Mouse (Mus musculus): Measurements from ENCODE around the gene Cpne7. TPM values are rescaled to one million over a fixed set of nuclear protein-coding genes. Genes with fewer than 3 reads are reported as not detected.

Gene Cpne7
- polyA plus RNA-seq, 1 experiment from 2014 or later = 0.31 TPM

GRCm38 (mm10) chr8:123113908-123114469 lies 3.2 kb upstream of the Cpne7 start:
- DNase-seq (ENCODE audit: low spot score) = no peak

DNA sequence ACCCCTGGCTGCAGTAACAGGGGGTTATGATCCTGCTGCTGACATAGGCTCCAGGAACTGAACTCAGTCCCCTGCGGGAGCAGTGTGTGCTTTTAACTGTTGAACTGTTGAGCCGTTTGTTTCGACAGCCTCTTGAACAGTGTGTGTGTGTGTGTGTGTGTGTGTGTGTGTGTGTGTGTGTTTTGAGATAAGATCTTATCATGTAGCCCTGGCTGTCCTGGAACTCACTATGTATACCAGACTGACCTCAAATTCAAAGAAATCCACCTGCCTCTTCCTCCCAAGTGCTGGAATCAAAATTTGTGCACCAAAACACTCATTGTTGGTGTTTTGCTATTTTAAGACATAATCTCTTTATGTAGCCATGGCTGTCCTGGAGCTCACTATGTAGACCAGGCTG lies 2.5 kb upstream of the Cpne7 start:
- no peak for DNase-seq (ENCODE audit: low spot score)

GRCm38 (mm10) chr8:123117744-123118143 lies 570 bp downstream of the Cpne7 start:
- no peak for DNase-seq (ENCODE audit: low spot score)

DNA sequence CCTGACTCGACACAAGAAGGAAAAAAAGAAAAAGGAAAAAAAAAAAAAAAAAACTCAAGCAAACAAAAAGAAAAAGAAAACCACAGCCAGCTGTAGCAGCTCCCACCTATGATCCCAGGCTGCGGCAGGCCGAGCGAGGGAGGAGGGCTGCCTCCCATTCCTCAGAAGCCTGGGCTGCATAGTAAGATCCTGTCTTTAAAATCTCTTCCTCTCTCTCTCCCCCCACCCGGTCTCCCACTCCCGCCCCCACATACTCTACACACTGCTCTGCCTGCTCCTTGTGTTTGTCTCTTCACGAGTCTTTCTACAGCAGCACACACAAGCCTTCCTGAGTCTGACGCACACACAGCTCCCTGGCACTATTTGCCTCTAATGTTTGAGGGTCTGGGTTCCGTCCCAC lies 4.9 kb downstream of the Cpne7 start:
- no peak for DNase-seq (ENCODE audit: low spot score)

- DNase-seq (ENCODE audit: low spot score) = no peak
Observed at GRCm38 (mm10) chr8:123122670-123123069, 5.5 kb downstream of the Cpne7 start.

GRCm38 (mm10) chr8:123126193-123126816 lies 9.1 kb downstream of the Cpne7 start:
- no peak for DNase-seq (ENCODE audit: low spot score)

GRCm38 (mm10) chr8:123131041-123131440 lies 13.9 kb downstream of the Cpne7 start:
- DNase-seq (ENCODE audit: low spot score) = no peak

- DNase-seq (ENCODE audit: low spot score) = no peak
Observed at GRCm38 (mm10) chr8:123132953-123133352, 15.8 kb downstream of the Cpne7 start.

GRCm38 (mm10) chr8:123134149-123134713 lies 17.1 kb downstream of the Cpne7 start:
- DNase-seq (ENCODE audit: low spot score) = no peak

DNA sequence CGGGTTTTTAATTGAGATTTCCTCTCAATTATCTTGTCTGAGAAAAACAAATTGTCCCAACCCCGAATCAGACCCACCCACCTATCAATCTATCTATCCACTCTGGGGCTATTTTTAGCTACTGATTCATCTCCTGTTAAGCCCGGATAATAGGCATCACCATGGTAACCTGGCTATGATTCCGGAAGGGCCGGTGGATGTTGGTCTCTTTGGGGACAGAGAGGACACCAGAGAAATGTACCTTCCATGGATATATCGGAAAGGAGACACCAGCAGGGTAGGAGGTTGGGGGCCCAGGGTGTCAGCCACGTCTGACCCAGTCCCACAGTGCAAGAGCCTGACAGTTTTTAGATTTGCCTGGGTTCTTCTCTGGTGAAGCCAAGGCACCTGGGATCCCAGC lies 18.2 kb downstream of the Cpne7 start:
- DNase-seq (ENCODE audit: low spot score) = no peak

DNA sequence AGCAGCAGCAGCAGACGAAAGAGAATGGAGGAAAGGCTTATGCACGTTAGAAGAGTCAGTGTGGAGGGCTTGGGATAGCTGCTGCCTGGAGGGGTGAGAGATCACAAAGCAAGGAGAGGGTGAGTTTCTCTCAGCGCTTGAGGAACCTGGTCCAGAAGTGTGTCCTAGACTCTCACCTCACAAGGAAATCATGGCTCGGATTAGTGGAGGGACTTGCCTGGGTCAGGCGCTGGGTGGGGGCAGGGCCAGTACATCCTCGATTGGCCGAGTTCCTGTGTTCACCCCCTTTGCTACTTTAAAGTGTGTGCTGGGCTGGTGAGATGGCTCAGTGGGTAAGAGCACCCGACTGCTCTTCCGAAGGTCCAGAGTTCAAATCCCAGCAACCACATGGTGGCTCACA lies 18.6 kb downstream of the Cpne7 start:
- no peak for DNase-seq (ENCODE audit: low spot score)

GRCm38 (mm10) chr8:123136287-123136686 lies 19.1 kb downstream of the Cpne7 start:
- DNase-seq (ENCODE audit: low spot score) = no peak

DNA sequence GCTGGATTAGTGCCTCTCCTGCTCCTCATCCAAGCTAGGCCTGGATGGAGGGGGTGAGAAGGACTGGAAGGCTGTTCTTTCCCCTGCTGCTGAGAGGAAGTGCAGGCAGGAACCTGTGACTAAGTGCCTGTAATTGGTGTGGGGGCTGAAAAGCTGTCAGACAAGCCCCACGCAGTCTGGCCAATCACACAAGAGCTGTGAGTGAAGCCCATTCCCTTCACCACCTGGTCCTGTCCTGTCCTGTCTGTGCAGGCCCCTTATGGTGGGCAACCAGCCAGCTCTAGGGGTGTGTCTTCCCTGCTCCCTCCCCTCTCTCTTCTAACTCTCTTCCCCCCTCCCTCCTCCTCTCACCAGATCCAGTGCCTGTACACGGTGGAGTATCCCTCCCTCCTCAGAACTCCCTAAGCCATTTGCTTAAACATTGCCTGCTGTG lies 20.5 kb downstream of the Cpne7 start:
- peak; percentile 10 for DNase-seq (ENCODE audit: low spot score)

- DNase-seq (ENCODE audit: low spot score) = no peak
Observed at GRCm38 (mm10) chr8:123138741-123139140, 21.6 kb downstream of the Cpne7 start.

DNA sequence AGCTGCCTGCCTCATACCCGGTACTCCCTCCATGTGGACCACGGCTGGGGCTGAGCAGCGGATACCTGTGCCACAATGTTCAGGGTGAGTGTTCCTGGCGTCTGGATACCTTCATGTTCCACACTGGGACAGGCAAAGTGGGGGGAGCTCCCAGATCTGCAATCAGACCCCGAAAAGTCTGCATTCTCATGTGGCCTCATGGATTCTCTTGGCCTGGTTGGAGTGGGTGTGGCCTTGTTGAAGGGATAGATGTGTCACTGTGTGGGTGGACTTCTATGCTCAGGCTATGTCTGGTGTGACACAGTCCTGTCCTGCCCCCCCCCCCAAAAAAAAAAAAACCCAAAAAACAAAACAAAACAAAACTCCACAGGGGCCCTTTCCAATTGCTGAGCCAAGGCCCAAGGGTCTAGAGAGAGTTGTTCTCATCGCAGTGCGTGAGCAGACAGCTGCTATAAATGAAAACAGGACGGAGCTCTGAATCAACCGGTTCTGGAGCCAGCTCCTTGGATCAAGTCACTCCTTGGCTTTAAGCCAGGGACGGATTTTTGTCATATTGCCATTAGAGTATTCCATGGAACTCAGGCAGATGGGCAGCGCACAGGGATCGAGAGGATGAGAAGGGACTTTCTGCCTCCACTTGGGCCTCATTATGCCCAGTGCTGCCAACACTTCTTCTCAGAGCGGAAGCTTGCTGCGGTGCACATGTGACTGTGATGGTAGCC lies 24.7 kb downstream of the Cpne7 start:
- no peak for DNase-seq (ENCODE audit: low spot score)

DNA sequence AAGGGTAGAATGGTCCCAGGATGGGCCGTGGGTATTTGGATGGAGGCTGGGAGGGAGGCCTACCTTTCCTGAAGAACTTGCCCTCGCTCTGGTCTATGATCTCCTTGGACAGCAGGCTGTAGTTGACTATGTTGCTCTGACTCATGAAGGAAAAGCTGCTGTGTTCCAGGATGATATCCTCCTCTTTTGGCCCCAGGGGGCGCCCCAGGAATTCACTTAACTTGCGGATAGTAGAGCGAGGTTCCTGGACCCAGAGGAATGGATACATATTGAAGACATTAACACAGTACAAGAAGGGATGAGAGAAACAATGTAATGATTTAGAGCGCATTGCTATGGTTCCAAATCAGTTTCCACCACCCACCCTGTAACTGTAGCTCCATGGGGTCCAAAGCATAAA lies 28.1 kb downstream of the Cpne7 start:
- DNase-seq (ENCODE audit: low spot score) = no peak

- DNase-seq (ENCODE audit: low spot score) = no peak
Observed at GRCm38 (mm10) chr8:123146390-123146789, 29.2 kb downstream of the Cpne7 start.

DNA sequence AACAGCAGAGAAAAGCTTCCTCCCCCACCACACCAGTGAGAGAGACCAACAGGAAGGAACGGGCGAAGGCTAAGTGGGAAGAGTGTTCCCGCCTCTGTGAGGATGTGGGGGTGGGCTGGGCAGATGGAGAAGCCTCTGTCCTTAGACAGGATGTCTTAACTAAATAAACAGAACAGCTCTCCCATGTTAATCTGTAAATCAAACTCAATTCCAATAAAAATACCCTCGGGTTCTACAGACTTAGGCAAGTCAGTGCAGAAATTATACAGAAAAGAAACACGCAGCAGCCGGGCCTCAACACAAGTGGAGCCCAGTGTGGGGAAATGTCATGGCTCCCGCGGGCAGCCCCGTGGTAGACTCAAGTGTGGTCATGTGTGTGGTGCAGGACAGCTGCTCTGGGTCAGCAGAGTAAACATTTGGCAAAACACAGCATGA lies 33.6 kb downstream of the Cpne7 start:
- DNase-seq (ENCODE audit: low spot score) = no peak

DNA sequence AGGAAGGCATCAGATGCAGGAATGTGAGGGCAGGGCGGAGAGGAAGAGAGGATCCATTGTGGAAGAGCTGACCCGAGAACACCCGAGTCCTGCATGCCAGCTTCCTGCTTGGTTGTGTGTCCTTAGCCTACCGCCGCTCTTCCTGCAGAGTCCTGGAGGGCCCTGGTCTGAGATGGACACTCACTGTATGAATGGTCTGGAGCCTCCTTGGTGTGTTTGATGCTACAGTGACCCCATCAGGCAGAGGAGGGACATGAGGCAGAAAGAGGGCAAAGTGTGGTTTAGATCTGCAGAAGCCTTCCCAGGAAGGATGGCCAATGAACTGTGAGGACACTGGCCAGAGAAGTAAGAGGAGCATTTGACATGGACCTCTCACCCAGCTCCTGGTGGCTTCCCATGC lies 38.0 kb downstream of the Cpne7 start:
- no peak for DNase-seq (ENCODE audit: low spot score)

DNA sequence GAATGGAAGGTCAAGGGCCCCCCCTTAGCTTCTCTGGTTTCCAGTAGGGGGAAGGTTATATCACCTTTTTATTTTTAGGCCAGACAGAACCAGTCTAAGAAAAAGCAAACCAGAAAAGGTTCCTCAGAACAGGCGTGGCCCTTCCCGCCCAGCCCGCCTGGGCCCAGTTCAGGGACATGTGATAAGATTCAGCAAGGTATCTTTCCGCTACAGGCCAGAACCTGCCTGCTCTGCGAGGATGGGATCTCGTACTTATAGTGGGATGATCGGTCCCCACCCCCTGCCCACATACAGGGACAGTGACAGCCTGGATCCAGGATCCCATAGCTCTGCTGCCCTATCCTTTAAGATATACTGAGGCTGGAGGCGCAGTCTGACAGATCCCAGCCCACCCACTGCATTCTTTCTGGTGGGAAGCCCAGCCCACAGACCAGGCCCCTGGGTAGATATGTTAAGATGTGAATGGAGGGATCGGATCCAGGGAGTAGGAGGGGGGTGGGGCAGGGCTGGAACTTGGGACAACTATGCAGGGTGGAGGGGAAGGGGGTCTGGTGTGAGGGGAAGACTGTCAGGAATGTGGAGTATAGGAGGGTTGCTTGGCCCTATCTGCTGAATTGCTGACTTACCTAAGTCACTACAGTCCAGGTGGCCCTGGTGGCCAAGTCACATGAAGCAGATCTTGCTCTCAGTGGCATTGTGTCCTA lies 39.0 kb downstream of the Cpne7 start:
- no peak for DNase-seq (ENCODE audit: low spot score)

DNA sequence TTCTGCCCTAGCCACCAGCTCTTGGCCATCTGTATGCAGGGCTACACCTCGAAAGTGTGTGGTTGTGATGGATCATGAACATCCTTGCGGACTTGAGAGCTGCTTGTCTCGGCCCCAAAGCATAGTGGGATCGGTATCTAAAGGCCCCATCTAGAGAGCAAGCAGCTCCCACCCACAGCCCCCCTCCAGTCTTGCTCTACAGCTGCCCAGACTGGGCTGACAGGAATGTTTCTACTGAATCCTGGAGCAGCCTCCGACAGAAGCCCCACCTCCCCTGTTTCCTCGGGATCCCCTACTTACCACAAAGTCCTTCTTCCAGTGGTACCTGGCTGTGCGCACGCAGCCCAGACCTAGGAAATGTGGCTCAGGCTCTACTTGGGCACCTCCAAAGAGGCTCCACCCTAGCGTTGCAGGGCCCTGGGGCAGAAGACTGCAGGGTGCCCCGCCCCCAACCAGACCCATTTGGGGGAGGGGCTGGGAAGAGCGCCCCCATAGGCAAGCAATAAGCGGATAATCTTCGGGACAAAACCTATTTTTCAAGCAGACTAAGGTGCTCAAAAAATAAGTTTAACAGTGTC lies 40.8 kb downstream of the Cpne7 start, which contains the start of gene Sult5a1:
Sult5a1 (minus strand) TSS at position 428 of the 578 bp plus-strand sequence.
- DNase-seq (ENCODE audit: low spot score) = no peak
